Mouse (Mus musculus) hindlimb bud, embryonic 11.5 days (tissue): ENCODE data around the gene Dcaf5.
A peak's percentile ranks its signal among the peaks of the same experiment; 100 is the strongest.
"Not testable (repeated sequence)": the region's sequence is repeated elsewhere in the genome, so short reads cannot be mapped to it uniquely, and the experiment has no call there.

Source experiments
- DNase-seq: peaks from one replicate; pipeline ENCODE4 v3.0.0-alpha.2; 2012; ENCODE audit warnings: low read depth, low spot score; ENCODE audit errors: extremely low spot score

The Dcaf5 gene

DNA sequence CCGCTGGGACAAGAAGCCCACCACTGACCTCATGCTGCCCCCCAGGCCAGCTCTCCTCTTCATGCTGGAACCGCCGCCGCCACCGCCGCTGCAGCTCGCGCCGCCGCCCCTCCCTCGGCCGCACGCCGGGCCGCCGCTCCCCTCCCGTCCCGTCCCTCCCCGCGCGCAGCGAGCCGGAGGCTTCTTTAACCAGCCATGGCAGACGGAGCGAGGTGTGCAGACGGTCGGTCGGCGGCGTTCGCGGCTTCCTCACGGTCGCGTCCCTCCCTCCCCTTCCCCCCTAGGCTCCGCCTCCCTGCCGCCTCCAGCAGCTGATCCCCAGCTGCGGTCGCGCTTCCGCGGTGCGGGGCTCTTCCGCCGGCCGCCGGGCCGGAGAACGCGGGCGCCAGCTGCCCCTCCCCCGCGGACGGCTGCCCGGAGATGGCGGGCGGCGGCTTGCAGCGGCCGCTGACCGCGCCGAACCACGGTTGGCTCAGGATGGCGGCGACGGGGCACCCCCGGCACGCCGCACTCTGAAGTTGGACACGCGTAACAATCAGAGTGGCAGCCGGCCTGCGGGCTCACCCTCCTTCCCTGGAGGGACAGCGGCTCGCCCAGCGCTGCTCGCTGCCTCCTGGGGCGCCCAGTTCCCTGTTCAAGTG is at the start of gene Dcaf5:
Gene Dcaf5 (minus strand): TSS at position 266 of the 641 bp plus-strand sequence.
- DNase-seq, result no peak

DNA sequence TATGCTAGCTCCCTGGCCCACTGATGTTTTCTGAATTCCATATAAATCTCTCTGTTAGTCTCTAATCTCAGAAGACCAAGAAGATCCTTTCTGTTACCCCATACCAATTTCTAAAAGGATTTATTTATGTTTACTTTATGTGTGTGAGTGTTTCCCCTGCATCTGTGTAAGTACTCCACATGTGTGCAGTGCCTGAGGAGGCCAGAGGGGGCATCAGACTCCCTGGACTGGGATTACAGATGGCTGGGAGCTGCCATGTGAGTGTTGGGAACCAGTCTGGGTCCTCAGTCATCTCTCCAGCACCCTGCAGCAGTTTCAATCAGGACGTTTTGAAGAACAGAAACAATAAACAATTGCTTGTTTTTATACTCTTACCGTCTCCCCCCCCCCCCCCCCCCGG is 47.0 kb upstream of the Dcaf5 start:
- no peak for DNase-seq

DNA sequence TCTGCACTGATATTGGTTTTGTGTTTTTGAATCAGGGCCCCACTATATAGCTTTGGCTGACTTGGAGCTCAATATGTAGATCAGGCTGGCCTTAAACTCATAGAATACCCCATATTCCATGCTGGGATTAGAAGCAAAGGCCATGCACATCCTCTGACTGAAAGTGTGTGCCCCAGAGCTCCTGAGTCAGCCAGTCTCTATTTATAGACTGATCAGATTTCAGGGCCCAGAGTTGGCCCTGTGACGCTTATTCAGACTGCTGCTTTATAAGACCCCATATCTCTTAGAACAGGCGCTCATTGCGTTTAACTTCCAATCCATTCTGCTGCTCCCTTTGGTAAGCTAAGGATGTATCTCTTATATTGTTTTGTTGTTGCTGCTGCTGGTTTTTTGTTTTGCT is 43.6 kb upstream of the Dcaf5 start:
- DNase-seq, result no peak

DNA sequence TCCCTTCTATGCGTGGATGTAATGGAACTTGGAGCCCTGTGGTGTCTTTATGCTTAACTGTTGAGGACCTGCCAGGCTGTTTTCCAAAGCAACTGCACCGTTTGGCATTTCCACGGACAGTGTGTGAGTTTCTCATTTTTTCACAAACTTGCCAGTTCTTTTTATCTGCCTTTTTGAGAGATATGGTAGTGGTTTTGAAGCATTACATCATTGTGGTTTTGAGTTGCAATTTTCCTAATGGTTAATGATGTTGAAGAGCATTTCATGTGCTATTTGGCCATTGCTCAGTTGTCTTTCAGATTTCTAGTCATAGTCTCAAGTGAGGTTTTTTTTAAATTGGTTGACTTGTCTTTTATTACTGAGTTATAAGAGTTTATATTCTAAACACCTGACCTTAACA is 37.3 kb upstream of the Dcaf5 start:
- DNase-seq, result no peak

DNA sequence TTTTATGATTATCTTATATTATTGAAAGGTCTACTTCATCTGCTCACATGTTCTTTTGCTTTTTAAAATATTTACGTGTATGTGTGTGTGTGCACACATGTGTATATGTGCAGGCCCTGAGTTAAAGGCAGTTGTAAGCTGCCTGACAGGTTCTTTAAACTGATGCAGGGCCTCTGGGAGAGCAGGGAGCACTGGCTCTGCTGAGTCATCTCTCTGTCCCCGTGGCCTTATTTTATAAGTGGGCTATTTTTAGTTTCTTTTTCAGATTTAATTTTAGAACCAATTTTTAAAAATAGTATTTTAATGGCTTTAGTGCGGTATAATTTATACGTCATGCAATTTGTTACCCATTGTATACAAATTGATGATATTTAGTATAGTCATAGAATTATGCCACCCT is 35.5 kb upstream of the Dcaf5 start:
- no peak for DNase-seq

DNA sequence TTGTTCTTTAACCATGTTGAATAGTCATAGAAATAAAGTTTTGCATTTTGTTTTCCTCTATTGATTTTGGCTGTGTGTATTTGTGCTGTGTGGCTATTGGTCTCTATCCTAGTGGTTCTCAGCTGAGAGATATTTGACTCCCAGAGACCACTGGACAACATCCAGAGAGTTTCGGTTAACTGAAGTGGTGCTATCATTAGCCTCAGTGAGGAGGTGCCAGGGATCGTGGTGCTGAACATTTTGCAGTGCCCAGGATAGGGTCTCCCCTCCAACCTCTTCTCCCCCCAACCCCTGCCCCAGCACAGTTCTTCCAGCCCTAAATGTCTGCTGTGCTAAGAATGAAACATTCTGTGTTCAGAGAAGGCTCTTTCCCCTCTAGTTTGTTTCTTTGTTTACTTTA is 33.8 kb upstream of the Dcaf5 start:
- no peak for DNase-seq

DNA sequence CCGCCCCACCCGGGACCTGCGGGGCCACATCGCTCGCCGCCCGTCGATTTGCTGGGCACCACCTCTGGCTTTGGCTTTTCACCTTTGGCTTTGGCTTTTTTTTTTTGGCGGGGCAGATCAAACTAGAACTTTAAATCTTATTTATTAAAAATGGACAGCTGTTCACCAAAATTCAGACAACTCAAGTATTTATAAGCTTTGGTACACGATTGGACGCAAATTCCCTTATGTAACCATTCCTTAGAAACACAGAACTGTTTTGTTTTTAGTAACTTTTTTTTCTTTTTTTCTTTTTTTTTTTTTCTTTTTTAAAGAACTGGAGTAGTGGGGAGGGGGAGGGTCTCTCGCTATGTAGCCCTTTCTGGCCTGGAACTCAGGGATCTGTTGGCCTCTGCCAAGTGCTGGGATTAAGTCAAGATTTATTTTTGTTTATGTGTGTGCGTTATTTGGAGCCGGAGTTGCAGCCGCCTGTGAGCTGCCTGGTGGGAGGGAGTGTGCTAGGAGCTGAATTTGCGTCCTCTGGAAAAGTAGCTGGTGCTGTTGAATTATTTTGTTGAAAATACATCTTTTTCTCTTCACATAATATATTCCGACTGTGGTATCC is 27.4 kb upstream of the Dcaf5 start:
- no peak for DNase-seq

DNA sequence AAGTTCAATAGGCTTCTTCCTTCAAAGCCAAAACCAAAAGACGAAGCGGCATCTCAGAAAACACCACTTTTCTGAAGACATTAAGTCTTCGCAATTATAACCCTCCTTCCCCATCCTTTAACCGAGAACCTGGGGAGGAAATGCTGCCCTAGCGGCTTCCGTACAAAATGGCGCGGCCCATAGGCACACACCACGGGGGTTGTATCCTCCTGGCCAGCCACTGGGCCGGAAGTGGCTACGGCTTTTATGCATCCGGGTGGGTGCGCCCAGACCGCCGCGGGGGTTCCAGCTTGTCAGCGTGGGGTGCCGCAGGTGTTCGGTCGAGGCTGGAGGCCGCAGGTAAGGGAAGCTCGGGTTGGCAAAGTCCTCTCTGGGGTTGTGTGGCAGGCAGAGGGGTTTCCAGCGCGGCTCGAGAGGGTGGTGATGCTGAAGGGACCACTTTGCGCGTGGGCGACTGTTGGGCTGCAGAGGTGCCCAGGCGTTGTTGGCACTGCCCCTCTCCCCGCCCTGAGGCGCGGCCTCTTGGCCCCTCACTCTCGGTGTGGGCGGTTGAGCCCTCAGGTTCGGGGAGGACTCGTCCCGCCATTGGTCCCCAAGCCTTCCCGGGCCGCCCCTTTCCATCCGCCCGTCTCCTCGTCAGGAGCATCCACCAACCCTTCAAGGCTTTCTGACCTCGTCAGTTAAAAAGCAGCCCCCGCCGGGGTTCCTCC is 26.7 kb upstream of the Dcaf5 start, which contains the start of gene Exd2:
Gene Exd2 (plus strand): TSS at position 154 of the 710 bp plus-strand sequence.
- peak; percentile 37 for DNase-seq

DNA sequence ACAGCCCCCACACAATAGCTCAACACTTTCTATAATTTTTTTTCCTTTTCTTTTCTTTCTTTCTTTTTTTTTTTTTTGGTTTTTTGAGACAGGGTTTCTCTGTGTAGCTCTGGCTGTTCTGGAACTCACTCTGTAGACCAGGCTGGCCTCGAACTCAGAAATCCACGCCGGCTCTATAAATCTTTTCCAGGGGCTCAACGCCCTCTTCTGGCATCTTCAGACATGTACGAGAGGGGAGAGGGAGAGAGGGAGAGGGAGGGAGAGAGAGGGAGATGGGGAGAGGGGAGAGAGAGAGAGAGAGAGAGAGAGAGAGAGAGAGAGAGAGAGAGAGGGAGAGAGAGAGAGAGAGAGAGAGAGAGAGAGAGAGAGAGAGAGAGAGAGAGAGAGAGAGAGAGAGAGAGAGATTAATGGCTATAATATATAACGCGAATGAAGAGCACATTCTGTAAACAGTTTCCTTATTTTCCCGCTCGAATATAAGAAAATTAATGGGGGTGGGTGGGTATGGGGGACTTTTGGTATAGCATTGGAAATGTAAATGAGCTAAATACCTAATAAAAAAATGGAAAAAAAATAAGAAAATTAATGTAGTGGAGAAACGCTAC is 26.0 kb upstream of the Dcaf5 start:
- DNase-seq, result not testable (repeated sequence)

DNA sequence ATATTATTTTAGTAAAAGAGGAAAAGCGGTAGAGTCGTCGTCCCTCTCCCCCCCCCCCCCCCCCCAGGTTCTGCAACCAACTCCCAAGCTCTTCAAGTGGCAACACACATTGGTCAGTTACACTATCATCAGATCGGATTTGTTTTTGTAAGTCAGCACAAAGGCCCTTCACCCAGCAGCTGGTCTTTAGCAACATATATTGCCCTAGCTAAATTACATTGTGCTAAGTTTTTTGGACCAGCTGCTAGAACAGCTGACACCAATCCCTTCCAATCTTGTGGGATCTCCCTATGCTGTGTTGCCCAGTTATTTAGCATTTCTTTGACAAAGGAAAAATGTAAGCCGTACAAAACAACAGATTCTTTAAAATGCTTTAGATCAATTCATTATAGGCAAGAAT is 21.6 kb upstream of the Dcaf5 start:
- no peak for DNase-seq

DNA sequence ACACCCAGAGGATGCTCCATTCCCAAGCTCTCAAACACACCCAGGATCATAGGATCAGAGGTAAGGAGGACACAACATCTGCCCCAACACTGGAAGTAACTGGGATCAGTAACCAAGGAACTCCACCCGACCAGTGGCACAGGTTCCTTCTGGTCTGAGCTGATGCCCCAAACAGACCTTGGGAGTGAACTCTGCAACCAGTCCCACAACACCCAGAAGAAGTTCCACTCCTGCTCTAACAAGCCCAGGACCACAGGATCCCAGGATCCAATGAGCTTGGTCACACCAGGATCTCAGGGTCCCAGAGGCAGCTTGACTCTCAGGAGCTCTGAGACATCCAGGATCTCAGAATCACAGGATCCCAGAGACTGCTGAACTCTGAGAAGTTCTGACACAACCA is 17.1 kb upstream of the Dcaf5 start:
- DNase-seq, result no peak

DNA sequence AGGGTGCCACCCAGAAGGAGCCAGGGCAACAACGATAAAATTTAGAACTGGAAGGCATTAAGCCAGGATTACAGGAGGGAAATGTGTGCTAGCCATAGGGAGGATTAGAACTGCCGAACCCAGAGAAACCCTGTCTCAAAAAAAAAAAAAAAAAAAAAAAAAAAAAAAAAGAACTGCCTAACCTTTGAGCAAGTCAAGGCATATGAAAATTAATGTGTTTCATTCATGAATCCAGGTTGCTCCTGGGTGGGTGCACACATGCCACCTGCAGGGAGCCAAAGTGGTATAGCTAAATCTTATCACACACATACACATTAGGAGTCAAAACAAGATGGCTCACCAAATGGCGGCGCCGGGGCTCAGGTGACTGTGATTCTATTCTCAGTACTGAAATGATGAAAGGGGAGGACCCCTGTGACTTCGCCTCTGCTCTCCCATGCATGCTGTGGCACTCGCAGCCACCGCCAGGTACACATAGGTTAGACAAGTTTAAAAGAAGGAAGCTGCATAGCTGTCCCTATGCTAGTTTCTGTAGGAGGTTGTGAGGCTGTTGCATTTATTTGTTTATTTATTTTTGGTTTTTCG is 8.2 kb upstream of the Dcaf5 start:
- DNase-seq, result no peak

DNA sequence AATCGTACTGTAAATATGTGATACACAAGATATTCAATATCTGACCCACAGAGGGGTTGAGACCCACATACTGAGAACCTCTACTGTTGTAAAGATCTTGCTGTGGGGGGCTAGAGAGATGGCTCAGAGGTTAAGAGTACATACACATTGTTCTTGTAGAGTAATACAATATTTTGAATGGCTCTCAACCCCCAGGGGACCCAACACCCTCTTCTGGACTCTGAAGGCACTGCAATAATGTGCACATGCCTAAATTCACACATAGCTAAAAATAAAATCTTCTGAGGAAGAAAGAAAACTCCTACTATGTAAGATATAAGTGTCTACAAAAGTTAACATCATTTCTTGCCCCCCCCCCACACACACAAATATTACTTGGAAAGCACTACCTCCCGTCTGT is 4.6 kb upstream of the Dcaf5 start:
- no peak for DNase-seq

DNA sequence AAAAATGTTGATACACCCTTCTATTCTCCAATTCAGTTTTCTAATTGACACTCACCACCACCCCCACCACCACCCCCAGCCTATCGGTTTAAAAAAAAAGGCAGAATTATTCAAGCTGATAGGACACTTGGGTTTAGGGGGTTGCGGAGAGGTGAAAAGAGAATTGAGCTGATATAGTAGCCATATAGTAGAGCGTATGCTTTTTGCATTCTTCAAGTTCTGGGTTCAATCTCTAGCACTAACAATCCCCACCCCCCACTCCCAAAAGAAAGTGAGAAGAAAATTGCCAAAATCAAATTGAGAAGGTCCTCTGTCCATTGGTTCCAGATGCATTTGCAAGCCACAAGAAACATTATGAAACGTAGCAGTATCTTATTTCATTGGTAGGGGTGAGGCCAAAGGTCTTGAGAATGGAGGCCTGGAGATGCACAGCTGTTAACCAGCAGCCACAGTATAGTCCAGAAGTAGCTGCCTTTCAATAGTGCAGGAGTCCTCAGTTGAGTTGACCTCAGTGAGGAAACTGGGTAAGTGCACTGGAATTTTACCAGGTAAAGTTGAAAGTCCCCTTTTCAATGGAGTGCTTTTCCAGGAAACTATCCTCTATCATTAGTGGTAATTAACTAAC is 762 bp upstream of the Dcaf5 start:
- peak; percentile 33 for DNase-seq

DNA sequence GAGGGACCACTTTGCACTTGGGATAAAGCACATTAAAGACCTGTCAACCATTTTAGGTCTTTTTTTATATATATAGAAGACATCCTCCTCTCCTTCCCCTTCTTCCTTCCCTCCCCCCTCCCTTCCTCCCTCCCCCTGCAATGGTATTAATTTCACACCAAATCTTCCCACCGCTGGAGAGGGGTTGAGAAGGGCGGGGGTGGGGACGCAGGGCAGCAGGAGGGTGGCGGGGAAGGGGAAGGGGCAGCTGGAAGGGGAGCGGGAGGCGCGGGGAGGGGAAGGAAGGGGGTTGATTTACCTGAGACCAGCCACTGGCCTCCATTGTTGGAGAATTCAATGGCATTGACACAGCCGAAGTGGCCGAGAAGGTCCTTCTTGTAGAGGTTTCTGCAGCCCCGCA is 514 bp downstream of the Dcaf5 start:
- no peak for DNase-seq

DNA sequence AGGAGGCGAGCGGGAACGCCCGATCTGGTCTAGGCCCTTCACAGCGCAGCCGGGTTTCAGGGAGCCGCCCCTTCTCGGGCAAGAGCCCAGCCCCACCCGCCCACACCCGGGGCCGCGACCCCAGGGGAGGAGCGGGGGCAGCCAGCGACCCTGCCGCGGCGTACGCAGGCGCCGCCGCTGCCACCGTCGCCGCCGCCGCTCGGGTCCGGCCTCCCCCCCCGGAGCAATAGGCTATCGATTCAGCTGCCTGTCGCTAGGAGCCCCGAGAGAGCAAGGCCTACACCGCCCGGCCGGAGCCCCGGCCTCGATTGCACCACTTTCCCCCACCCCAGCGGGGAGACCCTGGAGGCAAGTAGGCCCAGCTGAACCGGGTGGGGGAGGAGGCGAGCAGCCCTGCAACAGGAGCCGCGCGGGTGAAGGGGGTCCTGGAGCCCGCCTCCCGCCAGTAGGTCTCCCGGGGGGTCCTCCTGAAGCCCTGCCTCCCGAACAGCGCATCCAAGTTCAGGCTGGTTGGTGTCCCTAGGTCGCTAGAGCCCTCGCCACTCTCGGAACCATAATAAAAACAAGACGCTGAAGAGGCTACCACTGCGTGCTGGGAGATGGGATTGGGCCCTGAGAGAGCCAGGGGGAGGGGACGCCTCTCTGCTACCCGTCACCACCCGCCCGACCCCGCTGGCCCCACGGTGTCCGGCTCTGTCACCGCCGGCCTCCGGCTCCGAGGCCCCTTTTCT is 1.3 kb downstream of the Dcaf5 start:
- DNase-seq, result no peak

DNA sequence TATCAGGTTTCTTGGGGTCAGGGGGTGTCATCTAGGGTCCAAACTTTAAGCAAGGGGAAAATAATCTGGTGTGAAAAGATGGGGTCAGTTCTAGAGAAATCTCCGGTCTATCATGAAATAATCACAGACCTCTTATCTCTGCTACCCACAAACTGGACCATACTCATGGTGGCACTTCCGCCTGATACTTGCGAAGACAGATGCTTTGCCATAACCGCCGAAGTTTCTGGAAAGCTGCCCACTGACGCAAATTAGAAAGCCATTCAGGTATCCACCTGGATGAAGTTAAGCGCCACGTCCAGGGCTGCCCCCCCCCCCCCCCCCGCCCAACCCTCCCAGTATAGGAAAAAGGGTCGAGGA is 1.8 kb downstream of the Dcaf5 start:
- no peak for DNase-seq

DNA sequence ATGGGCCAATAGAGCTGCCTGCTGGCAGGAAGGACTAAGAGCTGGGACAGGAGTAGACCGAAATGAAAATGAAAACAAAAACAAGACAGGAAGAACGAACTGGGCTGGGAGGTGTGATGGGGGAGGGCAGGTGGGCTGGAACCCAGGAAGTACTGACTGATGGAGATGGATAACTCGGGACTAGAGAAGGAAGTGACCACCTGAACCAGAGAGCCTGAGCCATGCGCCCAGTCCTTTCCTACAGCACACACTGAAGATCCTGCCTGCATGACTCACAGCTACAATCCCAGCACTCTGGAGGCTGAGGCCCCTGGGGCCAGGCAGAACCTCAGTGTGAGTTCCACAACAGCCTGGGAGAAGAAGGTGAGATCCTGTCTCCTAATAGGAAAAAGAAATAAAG is 3.1 kb downstream of the Dcaf5 start:
- DNase-seq, result no peak

DNA sequence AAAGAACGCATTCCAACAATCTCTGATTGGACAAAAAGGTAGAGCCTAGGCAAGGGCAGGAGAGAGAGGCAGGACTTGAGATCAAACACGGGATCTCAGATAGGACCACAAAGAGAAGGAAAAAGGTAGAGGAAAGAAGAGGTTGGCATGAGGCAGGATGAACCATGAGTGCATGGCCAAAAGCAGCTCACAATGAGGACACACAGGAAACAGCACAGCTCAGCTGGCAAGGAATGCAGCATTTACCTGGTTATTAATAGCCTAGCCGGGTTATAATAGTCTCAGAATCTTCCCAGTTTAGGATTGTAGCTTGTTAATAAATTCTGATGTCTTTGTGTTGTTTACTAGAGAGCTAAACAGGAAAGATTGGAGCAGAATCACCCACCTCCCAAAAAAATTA is 8.7 kb downstream of the Dcaf5 start:
- no peak for DNase-seq

DNA sequence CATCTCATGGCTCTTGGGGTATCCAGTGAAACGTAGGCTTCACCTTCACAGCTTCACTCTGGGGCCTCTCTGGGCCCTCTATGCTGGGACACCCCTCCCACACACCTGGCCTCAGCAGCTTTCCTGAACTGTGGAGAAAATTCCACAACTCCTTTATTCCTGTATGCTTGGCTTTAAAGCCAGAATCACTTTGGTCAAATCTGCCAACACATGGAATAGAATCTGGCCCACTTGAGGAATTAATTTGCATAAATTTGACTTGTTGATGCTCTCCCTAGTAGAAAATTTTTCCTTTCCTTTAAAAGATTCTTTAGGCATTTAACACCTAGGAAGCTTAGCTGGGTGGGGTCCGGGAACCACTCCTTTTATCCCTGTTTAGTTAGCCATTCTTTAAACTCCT is 21.3 kb downstream of the Dcaf5 start:
- DNase-seq, result no peak

DNA sequence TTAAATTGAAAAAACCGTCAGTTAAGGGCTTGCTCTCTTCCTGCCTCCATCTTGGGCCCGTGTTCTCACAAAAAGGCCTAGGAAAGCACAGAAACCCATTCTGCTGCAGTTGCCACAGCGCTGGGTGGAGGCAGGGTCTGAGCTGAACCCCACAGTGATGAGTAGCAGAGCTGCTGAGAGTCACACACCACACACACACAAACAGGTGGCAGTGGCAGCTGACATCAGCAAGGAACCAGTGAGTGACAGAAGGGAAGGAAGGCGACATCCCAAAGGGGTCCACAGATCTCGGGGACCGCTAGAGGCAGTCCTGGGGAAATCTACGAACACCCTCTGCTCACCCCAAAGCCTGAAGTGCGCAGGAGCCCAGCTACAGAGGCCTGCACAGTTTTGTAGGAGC is 25.5 kb downstream of the Dcaf5 start:
- no peak for DNase-seq
